ENCODE assay signal across 26 mouse cellular contexts in the genomic region with DNA sequence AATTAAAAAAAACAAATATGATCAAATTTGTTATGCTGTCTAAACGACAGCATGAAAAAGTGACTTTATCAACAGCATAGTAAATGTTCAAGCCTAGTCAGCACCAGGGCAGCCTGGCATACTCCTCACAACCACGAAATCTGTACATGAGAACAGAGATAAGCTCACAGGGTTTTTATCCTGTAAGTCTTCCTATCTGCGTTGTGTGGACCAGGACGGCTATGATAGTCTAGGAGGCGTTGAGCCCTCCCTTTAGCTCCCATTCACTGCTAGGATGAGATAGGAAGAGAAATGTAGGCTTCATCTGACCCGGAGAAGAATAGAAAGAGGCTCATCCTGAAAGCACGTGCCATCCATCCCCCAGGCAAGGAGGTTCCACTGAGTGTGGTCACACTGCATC. TPM values are rescaled to one million over a fixed set of nuclear protein-coding genes. Genes with fewer than 3 reads are reported as not detected.
DNase-seq lines count a peak whose midpoint lies in the region; ATAC-seq lines count a peak whose summit lies in the region.
"Had no signal": no experiment of that assay in that cellular context is flagged by ENCODE, and none has a peak within 500 bp of the region (broad histone marks: within the 10 kb centered on the region; RNA-seq: fewer than 3 reads in every experiment).

No protein-coding gene starts in this region.

- no peaks in the 10 kb centered on the region for H3K9me3 ChIP-seq in liver, embryonic 12.5 days (replicated peaks)
- no peaks in the 10 kb centered on the region for H3K9me3 ChIP-seq in midbrain, embryonic 14.5 days (ENCODE audit: control insufficient read depth, low read length)
- H3K9me3 ChIP-seq: embryonic facial prominence, embryonic 12.5 days; heart, embryonic 12.5 days; hindbrain, embryonic 10.5 days; limb, embryonic 10.5 days; midbrain, embryonic 12.5 days had no signal

- H3K4me3 ChIP-seq in liver, embryonic 12.5 days, result 0 out of 2 replicates have a peak overlapping the region, but pooled peaks have one; percentile 3
- H3K4me3 ChIP-seq in midbrain, embryonic 14.5 days (replicated peaks; ENCODE audit: low read depth, low read length), result no peak overlapping the region
- H3K4me3 ChIP-seq: embryonic facial prominence, embryonic 12.5 days; heart, embryonic 12.5 days; hindbrain, embryonic 10.5 days; limb, embryonic 10.5 days; midbrain, embryonic 12.5 days had no signal

- peaks cover 86% of the 10 kb centered on the region for H3K4me1 ChIP-seq in liver, embryonic 12.5 days
- H3K4me1 ChIP-seq in midbrain, embryonic 14.5 days (ENCODE audit: control insufficient read depth, insufficient read depth, low read length), result no peaks in the 10 kb centered on the region
- H3K4me1 ChIP-seq: limb, embryonic 10.5 days; midbrain, embryonic 12.5 days had no signal

- H3K36me3 ChIP-seq in liver, embryonic 12.5 days, result peaks cover 44% of the 10 kb centered on the region
- H3K36me3 ChIP-seq in midbrain, embryonic 14.5 days (ENCODE audit: control insufficient read depth, insufficient read depth, low read length), result peaks cover 26% of the 10 kb centered on the region

- peak overlapping the region; percentile 51 for H3K4me2 ChIP-seq in liver, embryonic 12.5 days
- H3K4me2 ChIP-seq in midbrain, embryonic 14.5 days (ENCODE audit: low read length), result no peak overlapping the region
- H3K4me2 ChIP-seq: embryonic facial prominence, embryonic 12.5 days; midbrain, embryonic 12.5 days had no signal

- 0 out of 2 replicates have a peak, but pooled peaks have one; percentile 45 for ATAC-seq in common myeloid progenitor, adult 5-6 weeks (replicated peaks; ENCODE audit: low read depth, poor library complexity, severe bottlenecking)
- ATAC-seq in liver, embryonic 12.5 days, result peak; percentile 87
- ATAC-seq in megakaryocyte progenitor cell, adult 5-6 weeks (replicated peaks; ENCODE audit: poor library complexity), result peak; percentile 76
- ATAC-seq in midbrain, embryonic 14.5 days (ENCODE audit: low FRiP score, low TSS enrichment), result no peak
- ATAC-seq: activated CD4-positive, CD25-positive, alpha-beta regulatory T cell, adult 4 months; forebrain, embryonic 14.5 days; hindbrain, embryonic 16.5 days; intestine, embryonic 16.5 days; lung, postnatal 0 days had no signal

- peak overlapping the region; percentile 84 for H3K27ac ChIP-seq in liver, embryonic 12.5 days
- no peak overlapping the region for H3K27ac ChIP-seq in midbrain, embryonic 14.5 days (replicated peaks; ENCODE audit: low read depth, low read length)
- H3K27ac ChIP-seq: embryonic facial prominence, embryonic 12.5 days; hindbrain, embryonic 10.5 days; limb, embryonic 10.5 days; macrophage; midbrain, embryonic 12.5 days had no signal

- H3K27me3 ChIP-seq in liver, embryonic 12.5 days (replicated peaks), result no peaks in the 10 kb centered on the region
- H3K27me3 ChIP-seq in midbrain, embryonic 14.5 days (ENCODE audit: control insufficient read depth, insufficient read depth, low read length), result no peaks in the 10 kb centered on the region
- H3K27me3 ChIP-seq: embryonic facial prominence, embryonic 12.5 days; heart, embryonic 12.5 days; midbrain, embryonic 12.5 days had no signal

- WGBS in liver, embryonic 12.5 days (ENCODE audit: insufficient replicate concordance), result 16% methylated on average over 7 of the region's 7 CpGs
- WGBS in midbrain, embryonic 14.5 days, result 86% methylated on average over 7 of the region's 7 CpGs

- DNase-seq in c-Kit-positive CD71-positive TER-119-negative erythroid progenitor cells, embryonic 14.5 days (ENCODE audit: low read depth), result peak; percentile 56
- no peak for DNase-seq in midbrain, embryonic 14.5 days
- no peak for DNase-seq in cerebellum, adult 11 months
- no peak for DNase-seq in kidney, adult 9 months
- DNase-seq: adrenal gland, postnatal 14 days; cerebellum, adult 11-12 months; cerebellum, postnatal 14 days; heart, postnatal 10 days; kidney, postnatal 4 days; right cerebral cortex, postnatal 14 days; thymus, adult 18-20 months; thymus, postnatal 36 days had no signal

- no peak overlapping the region; the same call in 1 of the 2 replicates for H3K9ac ChIP-seq in liver, embryonic 12.5 days
- H3K9ac ChIP-seq in midbrain, embryonic 14.5 days (replicated peaks; ENCODE audit: low read length), result no peak overlapping the region
- H3K9ac ChIP-seq: embryonic facial prominence, embryonic 12.5 days; heart, embryonic 12.5 days; midbrain, embryonic 12.5 days had no signal

RNA-seq across cellular contexts. Expression of gene Lime1, which starts 39.5 kb away (rescaled TPM):
- 9.2 and 30.3 TPM in 2 replicates for total RNA-seq in common myeloid progenitor, adult 5-6 weeks (2017)
- 10.3 and 12.1 TPM in 2 replicates for polyA plus RNA-seq in liver, embryonic 12.5 days (2016; fragmentation: Nextera tagmentation; extraction: Ambion mirVana)
- 25.4 and 26.5 TPM in 2 replicates for total RNA-seq in megakaryocyte progenitor cell, adult 5-6 weeks (2015)
- total RNA-seq in megakaryocyte progenitor cell, adult 5-6 weeks (2017), result 12.7 and 18.1 TPM in 2 replicates
- polyA plus RNA-seq in midbrain, embryonic 14.5 days (2014; fragmentation: Nextera tagmentation; extraction: Ambion mirVana), result 43.7 and 50.1 TPM in 2 replicates

RNA-seq across cellular contexts. Expression of gene Zbtb46, which starts 39.9 kb away (rescaled TPM):
- 7.5 and 8.9 TPM in 2 replicates for total RNA-seq in common myeloid progenitor, adult 5-6 weeks (2017)
- 15.5 and 16.9 TPM in 2 replicates for polyA plus RNA-seq in liver, embryonic 12.5 days (2016; fragmentation: Nextera tagmentation; extraction: Ambion mirVana)
- total RNA-seq in megakaryocyte progenitor cell, adult 5-6 weeks (2015), result 1.2 and 1.8 TPM in 2 replicates
- total RNA-seq in megakaryocyte progenitor cell, adult 5-6 weeks (2017), result 1.9 and 5.4 TPM in 2 replicates
- polyA plus RNA-seq in midbrain, embryonic 14.5 days (2014; fragmentation: Nextera tagmentation; extraction: Ambion mirVana), result 18.8 and 22.2 TPM in 2 replicates

RNA-seq across cellular contexts. Expression of gene Arfrp1, which starts 54.2 kb away (rescaled TPM):
- total RNA-seq in common myeloid progenitor, adult 5-6 weeks (2017), result 39.3 and 82.5 TPM in 2 replicates
- 34.4 and 36.7 TPM in 2 replicates for polyA plus RNA-seq in liver, embryonic 12.5 days (2016; fragmentation: Nextera tagmentation; extraction: Ambion mirVana)
- total RNA-seq in megakaryocyte progenitor cell, adult 5-6 weeks (2015), result 26.8 and 28.6 TPM in 2 replicates
- total RNA-seq in megakaryocyte progenitor cell, adult 5-6 weeks (2017), result 62.1 and 70.2 TPM in 2 replicates
- 65.8 and 76.2 TPM in 2 replicates for polyA plus RNA-seq in midbrain, embryonic 14.5 days (2014; fragmentation: Nextera tagmentation; extraction: Ambion mirVana)

RNA-seq across cellular contexts. Expression of gene Zgpat, which starts 54.6 kb away (rescaled TPM):
- total RNA-seq in common myeloid progenitor, adult 5-6 weeks (2017), result 34.4 and 38.0 TPM in 2 replicates
- 22.6 and 23.9 TPM in 2 replicates for polyA plus RNA-seq in liver, embryonic 12.5 days (2016; fragmentation: Nextera tagmentation; extraction: Ambion mirVana)
- total RNA-seq in megakaryocyte progenitor cell, adult 5-6 weeks (2015), result 7.0 and 8.2 TPM in 2 replicates
- 38.2 and 48.2 TPM in 2 replicates for total RNA-seq in megakaryocyte progenitor cell, adult 5-6 weeks (2017)
- 65.0 and 67.7 TPM in 2 replicates for polyA plus RNA-seq in midbrain, embryonic 14.5 days (2014; fragmentation: Nextera tagmentation; extraction: Ambion mirVana)
